Mouse (Mus musculus) midbrain, postnatal 0 days (tissue): ENCODE measurements at regions not wholly inside any gene's neighbourhood (a gene's known extent, or its start where the extent isn't known, plus 50 kb on each side); places are given as distances from the start of the nearest gene placed in this dataset.

Experiments
- ATAC-seq: fragments of 200-750 bp; cut with Nextera tagmentation; 2 replicates; pipeline ENCODE4 v1.8.0; 2017; ENCODE audit warnings: moderate number of reproducible peaks, mild to moderate bottlenecking, moderate TSS enrichment, moderate library complexity; ENCODE audit not compliant: low FRiP score
- DNase-seq: peaks from one replicate; pipeline ENCODE4 v3.0.0-alpha.2; 2015; ENCODE audit warnings: low spot score
- H3K27ac ChIP-seq: fragments of 300-500 bp; sonication (generic); 2 replicates; pipeline ENCODE4 v1.5.1; 2014; ENCODE audit warnings: low read depth, mild to moderate bottlenecking, low read length, mixed read lengths
- H3K27me3 ChIP-seq: fragments of 300-500 bp; sonication (generic); 2 replicates; pipeline ENCODE4 v1.6.1; 2014; ENCODE audit warnings: low read length, control low read depth, mixed read lengths; ENCODE audit not compliant: insufficient read depth
- H3K36me3 ChIP-seq: fragments of 300-500 bp; sonication (generic); 2 replicates; pipeline ENCODE4 v1.6.1; 2014; ENCODE audit warnings: low read length, control low read depth, mixed read lengths; ENCODE audit not compliant: insufficient read depth
- H3K4me1 ChIP-seq: fragments of 300-500 bp; sonication (generic); 2 replicates; pipeline ENCODE4 v1.6.1; 2014; ENCODE audit warnings: mild to moderate bottlenecking, control low read depth, antibody characterized with exemption, low read length, mixed read lengths; ENCODE audit not compliant: insufficient read depth
- H3K4me2 ChIP-seq: fragments of 300-500 bp; sonication (generic); 2 replicates; pipeline ENCODE4 v1.6.1; 2014; ENCODE audit warnings: low read depth, mild to moderate bottlenecking, low read length, mixed read lengths; ENCODE audit not compliant: poor library complexity, severe bottlenecking
- H3K4me3 ChIP-seq: fragments of 300-500 bp; sonication (generic); 2 replicates; pipeline ENCODE4 v1.5.1; 2014; ENCODE audit warnings: low read depth, mild to moderate bottlenecking, low read length, moderate library complexity
- H3K9ac ChIP-seq: fragments of 300-500 bp; sonication (generic); replicated peaks from 2 replicates; pipeline ENCODE4 v1.6.1; 2014; ENCODE audit warnings: mild to moderate bottlenecking, low read length, moderate library complexity, mixed read lengths; ENCODE audit not compliant: poor library complexity, severe bottlenecking
- H3K9me3 ChIP-seq: fragments of 300-500 bp; sonication (generic); 2 replicates; pipeline ENCODE4 v1.6.1; 2016; ENCODE audit warnings: low read length, control low read depth
- CTCF ChIP-seq: IDR thresholded peaks from 2 replicates; pipeline ENCODE4 v1.5.1; 2016; ENCODE audit warnings: antibody characterized with exemption, mild to moderate bottlenecking
- WGBS: fragments of 180-500 bp; shearing (Covaris S2); extraction: QIAGEN DNeasy Blood & Tissue Kit; methylation state at CpG from one replicate; pipeline ENCODE4 v1.1.7; 2014; 5-methylcytosine and 5-hydroxymethylcytosine counted together

DNA sequence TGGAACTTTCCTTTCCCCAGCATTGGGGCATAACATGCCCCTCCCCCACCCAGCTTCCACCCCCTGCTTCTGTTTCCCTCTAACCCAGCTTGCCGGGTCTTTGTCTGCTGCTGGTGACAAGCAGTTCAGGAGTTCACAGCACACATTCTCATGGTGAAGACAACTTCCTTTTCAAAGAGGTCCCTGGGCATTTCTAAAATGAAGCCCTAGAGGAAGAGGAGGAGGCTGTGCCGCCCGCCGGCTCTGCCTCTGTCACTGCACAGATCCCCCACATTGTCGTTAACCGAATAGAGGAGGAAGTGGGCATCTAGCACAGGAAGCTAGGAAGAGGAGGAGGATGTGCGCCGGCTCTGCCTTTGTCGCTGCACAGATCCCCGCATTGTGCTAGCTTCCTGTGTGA, 201.4 kb downstream of the Enc1 start:
- Histone ChIP-seq H3K4me3 (no peak overlapping the region), H3K9ac (no peak overlapping the region), H3K27me3 (no peaks in the 10 kb centered on the region), H3K4me2 (no peak overlapping the region), H3K27ac (no peak overlapping the region), H3K9me3 (no peaks in the 10 kb centered on the region), H3K36me3 (no peaks in the 10 kb centered on the region), H3K4me1 (peaks cover 17% of the 10 kb centered on the region)
- no peak for ATAC-seq
- no peak for TF ChIP-seq CTCF
- 28% methylated on average over 10 of the region's 10 CpGs for WGBS
- no peak for DNase-seq

DNA sequence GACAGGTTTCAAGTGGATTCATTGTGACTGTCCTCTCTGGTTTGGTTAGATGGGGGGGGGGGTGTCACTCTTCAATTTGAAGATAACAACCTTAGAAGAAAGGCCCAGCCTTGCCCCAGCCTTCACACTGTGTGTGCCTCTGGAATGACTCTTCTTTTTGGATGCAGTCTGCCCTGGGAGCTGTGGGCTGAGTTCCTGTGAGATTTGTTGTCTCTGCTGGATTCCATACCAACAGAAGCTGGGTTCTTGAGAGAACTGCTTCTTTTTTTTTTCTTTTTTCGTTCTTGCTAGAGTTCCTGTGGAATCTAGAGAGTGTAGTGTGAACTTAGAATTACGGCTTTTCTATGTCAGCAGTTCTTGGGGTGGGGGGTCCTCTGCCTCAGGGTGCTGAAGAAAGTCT, 200.9 kb downstream of the Enc1 start:
- H3K27ac ChIP-seq, result no peak overlapping the region
- TF ChIP-seq CTCF, result no peak
- WGBS, result 54% methylated on average over 2 of the region's 2 CpGs
- H3K4me3 ChIP-seq, result no peak overlapping the region
- no peak overlapping the region for H3K9ac ChIP-seq
- H3K9me3 ChIP-seq, result no peaks in the 10 kb centered on the region
- DNase-seq, result no peak
- ATAC-seq, result no peak
- H3K4me2 ChIP-seq, result no peak overlapping the region
- peaks cover 19% of the 10 kb centered on the region for H3K4me1 ChIP-seq
- no peaks in the 10 kb centered on the region for H3K27me3 ChIP-seq
- no peaks in the 10 kb centered on the region for H3K36me3 ChIP-seq

DNA sequence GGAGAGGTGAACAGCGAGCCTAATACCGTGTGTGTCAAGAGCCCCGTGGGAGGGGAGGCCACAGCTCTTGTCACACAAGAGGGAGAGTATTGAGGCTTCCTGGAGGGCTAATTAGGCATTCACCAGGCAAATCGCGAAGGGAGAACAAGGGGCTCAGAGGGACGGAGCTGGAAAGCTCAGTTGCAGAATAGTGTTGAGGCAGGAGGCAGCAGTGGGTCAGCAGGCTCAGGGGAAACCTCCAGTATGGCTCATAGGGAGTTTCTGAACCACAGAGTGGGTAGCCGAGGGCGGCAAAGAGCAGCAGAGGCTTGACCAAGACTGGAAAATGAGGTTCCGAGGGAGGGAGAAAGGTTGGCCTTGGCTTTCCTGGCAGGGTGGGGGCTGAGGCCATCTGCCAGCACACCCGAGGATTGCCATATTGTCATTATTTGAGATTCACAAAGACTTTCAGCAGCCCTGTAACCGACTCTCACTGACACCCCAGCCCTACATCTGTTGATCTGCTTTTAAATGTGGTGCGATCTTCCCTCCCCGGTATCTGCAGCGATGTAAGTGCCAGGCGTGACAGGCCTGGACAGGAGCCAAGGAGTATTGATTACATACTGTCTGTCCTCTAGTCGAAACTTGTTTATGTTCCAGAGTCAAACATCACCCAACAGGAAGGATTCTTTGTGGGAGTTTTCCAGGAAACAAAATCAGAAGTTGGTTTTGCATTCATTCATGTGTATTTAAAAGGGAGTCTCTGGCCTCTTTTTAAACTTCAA, 198.5 kb downstream of the Enc1 start:
- Histone ChIP-seq H3K36me3 (no peaks in the 10 kb centered on the region), H3K9ac (no peak overlapping the region), H3K9me3 (no peaks in the 10 kb centered on the region), H3K4me1 (peaks cover 38% of the 10 kb centered on the region), H3K27me3 (no peaks in the 10 kb centered on the region), H3K4me3 (0 out of 2 replicates have a peak overlapping the region, but pooled peaks have one; percentile 3), H3K4me2 (peak overlapping the region; percentile 33), H3K27ac (0 out of 2 replicates have a peak overlapping the region, but pooled peaks have one; percentile 32)
- DNase-seq (peak; percentile 47), ATAC-seq (no peak)
- WGBS, result 12% methylated on average over 16 of the region's 16 CpGs
- peak; percentile 9; the same call in 1 of the 2 replicates for TF ChIP-seq CTCF

DNA sequence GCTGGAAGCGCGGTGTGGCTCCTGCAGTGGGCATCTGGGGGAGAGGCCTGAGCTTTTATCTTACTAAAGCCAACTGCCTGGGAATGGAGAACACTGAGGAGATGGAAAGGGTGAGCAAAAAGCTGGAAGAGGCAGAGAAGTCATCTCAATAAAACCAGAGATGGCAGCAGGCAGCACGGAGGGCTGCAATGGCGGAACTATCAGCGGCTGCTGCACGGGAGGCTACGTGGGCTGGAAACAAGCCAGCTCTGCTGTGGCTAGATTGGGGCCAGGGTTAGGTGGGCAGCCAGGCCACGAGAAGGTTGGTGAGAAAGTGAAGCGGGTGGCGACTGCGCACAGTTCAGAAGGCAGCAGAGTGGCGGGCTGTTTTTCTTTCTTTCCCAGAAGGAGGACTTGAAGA, 197.8 kb downstream of the Enc1 start:
- H3K27ac ChIP-seq, result no peak overlapping the region
- 0 out of 2 replicates have a peak overlapping the region, but pooled peaks have one; percentile 8 for H3K9ac ChIP-seq

DNA sequence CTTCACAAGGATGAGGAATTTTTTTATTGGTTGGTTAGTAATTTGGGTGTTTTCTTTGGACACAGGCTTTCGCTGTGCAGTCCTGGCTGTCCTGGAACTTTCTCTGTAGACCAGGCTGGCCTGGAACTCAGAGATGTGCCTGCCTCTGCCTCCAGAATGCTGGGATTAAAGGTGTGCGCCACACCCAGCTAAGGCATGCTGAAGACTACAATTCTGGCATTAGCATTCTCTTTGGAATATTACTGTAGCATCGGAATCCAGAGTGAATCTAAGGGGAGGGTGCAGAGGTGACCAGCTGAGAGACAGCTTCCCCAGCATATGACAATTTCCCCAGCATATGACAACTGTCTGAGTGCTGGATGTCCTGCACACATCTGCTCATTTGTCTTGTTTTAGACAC, 197.4 kb downstream of the Enc1 start:
- no peak for DNase-seq
- Histone ChIP-seq H3K27me3 (no peaks in the 10 kb centered on the region), H3K4me3 (no peak overlapping the region), H3K27ac (no peak overlapping the region), H3K9ac (no peak overlapping the region), H3K4me2 (no peak overlapping the region), H3K36me3 (no peaks in the 10 kb centered on the region), H3K4me1 (peaks cover 38% of the 10 kb centered on the region), H3K9me3 (no peaks in the 10 kb centered on the region)
- 98% methylated on average over 3 of the region's 3 CpGs for WGBS
- no peak for TF ChIP-seq CTCF
- no peak for ATAC-seq

More for the DNA sequence above, 197.8 kb downstream of the Enc1 start:
- WGBS, result 40% methylated on average over 12 of the region's 12 CpGs
- no peak for ATAC-seq
- no peak for TF ChIP-seq CTCF
- no peaks in the 10 kb centered on the region for H3K9me3 ChIP-seq
- peaks cover 38% of the 10 kb centered on the region for H3K4me1 ChIP-seq
- DNase-seq, result peak; percentile 25
- H3K4me2 ChIP-seq, result peak overlapping the region; percentile 33
- H3K4me3 ChIP-seq, result 0 out of 2 replicates have a peak overlapping the region, but pooled peaks have one; percentile 3
- no peaks in the 10 kb centered on the region for H3K27me3 ChIP-seq
- H3K36me3 ChIP-seq, result no peaks in the 10 kb centered on the region

DNA sequence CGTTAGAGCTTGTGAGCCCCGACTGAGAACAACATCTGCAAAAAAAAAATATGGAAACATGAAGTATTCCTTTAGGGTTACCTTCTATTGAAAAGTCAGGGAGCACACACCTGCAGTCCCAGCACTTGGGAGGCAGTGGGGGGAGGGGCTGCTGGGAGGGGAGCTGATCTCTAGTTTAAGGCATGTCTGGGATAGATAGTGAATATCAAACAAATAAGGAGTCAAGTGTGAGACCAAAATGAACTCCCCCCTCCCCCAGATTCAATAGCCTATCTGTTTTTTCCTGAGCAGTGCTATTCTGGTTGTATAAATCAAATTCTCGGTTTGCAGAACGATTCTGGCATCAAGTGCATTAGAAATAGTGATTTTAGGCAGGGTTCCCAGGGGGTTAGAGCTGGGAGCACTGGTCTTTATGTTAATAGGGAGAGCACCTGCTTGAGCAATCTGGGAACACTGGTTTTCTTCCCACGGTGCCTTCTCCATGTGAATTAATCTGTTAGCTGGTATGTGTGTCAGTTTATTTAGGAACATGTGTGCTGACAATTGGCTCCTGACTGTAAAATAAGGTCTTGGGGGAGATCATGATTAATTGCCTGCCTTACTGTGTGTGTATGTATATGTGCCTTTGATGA, 195.9 kb downstream of the Enc1 start:
- peak; percentile 26 for DNase-seq
- Histone ChIP-seq H3K36me3 (no peaks in the 10 kb centered on the region), H3K4me3 (no peak overlapping the region), H3K27me3 (no peaks in the 10 kb centered on the region), H3K4me1 (peaks cover 33% of the 10 kb centered on the region), H3K4me2 (peak overlapping the region; percentile 58; the same call in 1 of the 2 replicates), H3K9ac (no peak overlapping the region; the same call in 1 of the 2 replicates), H3K27ac (peak overlapping the region; percentile 75; the same call in 1 of the 2 replicates), H3K9me3 (no peaks in the 10 kb centered on the region)
- no peak for ATAC-seq
- no peak for TF ChIP-seq CTCF
- 12% methylated on average over 5 of the region's 5 CpGs for WGBS
